Mouse (Mus musculus): ENCODE data around the gene Ubr2.

Gene Ubr2

GRCm38 (mm10) chr17:47002401-47002800 is 8.0 kb downstream of the Ubr2 start:
- no peak for DNase-seq

- no peak for DNase-seq
These were observed 11.5 kb downstream of the Ubr2 start for GRCm38 (mm10) chr17:46998840-46999239.

- DNase-seq: no peak
These were observed 13.9 kb downstream of the Ubr2 start for GRCm38 (mm10) chr17:46996484-46996883.

GRCm38 (mm10) chr17:46995621-46996020 is 14.7 kb downstream of the Ubr2 start:
- DNase-seq: no peak

- DNase-seq: no peak
These were observed 15.5 kb downstream of the Ubr2 start for GRCm38 (mm10) chr17:46994641-46995398.

- no peak for DNase-seq
These were observed 16.7 kb downstream of the Ubr2 start for GRCm38 (mm10) chr17:46993625-46994024.

- no peak for DNase-seq
These were observed 22.7 kb downstream of the Ubr2 start for GRCm38 (mm10) chr17:46987631-46988030.

GRCm38 (mm10) chr17:46980050-46980449 is 30.3 kb downstream of the Ubr2 start:
- no peak for DNase-seq

GRCm38 (mm10) chr17:46975183-46975582 is 35.2 kb downstream of the Ubr2 start:
- DNase-seq: peak; percentile 71

GRCm38 (mm10) chr17:46972603-46973002 is 37.8 kb downstream of the Ubr2 start:
- DNase-seq: no peak

GRCm38 (mm10) chr17:46966892-46967291 is 43.5 kb downstream of the Ubr2 start:
- no peak for DNase-seq

GRCm38 (mm10) chr17:46963186-46963585 is 47.2 kb downstream of the Ubr2 start:
- no peak for DNase-seq

GRCm38 (mm10) chr17:46962153-46962552 is 48.2 kb downstream of the Ubr2 start:
- no peak for DNase-seq

GRCm38 (mm10) chr17:46960216-46960615 is 50.1 kb downstream of the Ubr2 start:
- no peak for DNase-seq

GRCm38 (mm10) chr17:46958045-46958444 is 52.3 kb downstream of the Ubr2 start:
- no peak for DNase-seq

GRCm38 (mm10) chr17:46946276-46946675 is 64.1 kb downstream of the Ubr2 start:
- DNase-seq: no peak

- no peak for DNase-seq
These were observed 67.9 kb downstream of the Ubr2 start for GRCm38 (mm10) chr17:46942421-46942820.

- DNase-seq: no peak
These were observed 69.9 kb downstream of the Ubr2 start for GRCm38 (mm10) chr17:46940461-46940860.

GRCm38 (mm10) chr17:46933557-46934348 is 76.6 kb downstream of the Ubr2 start:
- DNase-seq: peak; percentile 77

- DNase-seq: no peak
These were observed 77.4 kb downstream of the Ubr2 start for GRCm38 (mm10) chr17:46932961-46933360.

GRCm38 (mm10) chr17:46929897-46930296 is 80.5 kb downstream of the Ubr2 start:
- no peak for DNase-seq

- no peak for DNase-seq
These were observed 81.1 kb downstream of the Ubr2 start for GRCm38 (mm10) chr17:46929277-46929676.

GRCm38 (mm10) chr17:46927781-46928180 is 82.6 kb downstream of the Ubr2 start:
- DNase-seq: no peak

- DNase-seq: no peak
These were observed 83.4 kb downstream of the Ubr2 start for GRCm38 (mm10) chr17:46926941-46927340.

Data from right cerebral cortex, postnatal 4 days (tissue).